Mouse (Mus musculus) layer of hippocampus, postnatal 14 days (tissue): Measurements from ENCODE around the gene Thsd7a. TPM values are rescaled to one million over a fixed set of nuclear protein-coding genes. Genes with fewer than 3 reads are reported as not detected.

Experiments used
- DNase-seq, 2 experiments: peaks; one replicate each; pipeline ENCODE4 v3.0.0; 2021 to 2022; ENCODE audit warnings: low spot score in 2 of 2, mixed read lengths in 1 of 2
- total RNA-seq, 2 experiments: library from RNA; stranded (reverse); gene quantifications; 2 replicates each; pipeline ENCODE4 v1.2.3; 2021

Thsd7a gene
- total RNA-seq, 2 experiments from 2014 or later, result 37.0 to 41.1 TPM

DNA sequence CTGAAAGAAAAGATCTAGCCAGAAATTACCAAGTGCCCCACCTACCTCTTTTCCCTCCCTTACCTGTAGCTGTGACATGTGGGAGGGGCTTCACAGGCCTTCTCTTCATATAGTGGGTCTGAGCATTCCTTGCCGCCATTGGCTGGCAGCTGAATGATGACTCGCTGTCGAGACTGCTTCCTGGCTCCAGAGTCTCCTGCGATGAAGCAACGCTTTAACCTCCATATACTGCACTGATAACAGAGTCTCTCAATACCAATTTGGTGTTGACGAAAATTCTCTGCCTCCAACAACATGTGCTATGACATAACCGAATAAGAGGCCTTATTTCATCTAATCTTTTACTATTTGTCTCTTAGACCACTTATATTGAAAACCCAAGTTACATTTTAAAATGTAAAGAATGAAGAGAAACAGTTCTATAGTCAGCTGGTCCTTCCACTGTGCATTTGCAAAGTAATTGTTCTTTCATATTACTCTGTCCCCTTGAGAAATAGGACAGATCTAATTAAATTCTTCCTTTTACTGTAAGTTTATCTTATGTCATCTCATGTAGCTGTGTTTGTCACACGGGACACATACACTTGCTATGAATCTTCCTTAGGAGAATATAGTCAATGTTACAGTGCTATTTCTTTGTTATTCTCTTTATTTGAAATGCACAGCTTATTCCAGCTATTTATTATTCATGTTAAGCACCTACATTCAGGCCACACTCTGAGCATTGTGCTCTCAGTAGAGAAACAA is 351.3 kb downstream of the Thsd7a start:
- no peak for DNase-seq

DNA sequence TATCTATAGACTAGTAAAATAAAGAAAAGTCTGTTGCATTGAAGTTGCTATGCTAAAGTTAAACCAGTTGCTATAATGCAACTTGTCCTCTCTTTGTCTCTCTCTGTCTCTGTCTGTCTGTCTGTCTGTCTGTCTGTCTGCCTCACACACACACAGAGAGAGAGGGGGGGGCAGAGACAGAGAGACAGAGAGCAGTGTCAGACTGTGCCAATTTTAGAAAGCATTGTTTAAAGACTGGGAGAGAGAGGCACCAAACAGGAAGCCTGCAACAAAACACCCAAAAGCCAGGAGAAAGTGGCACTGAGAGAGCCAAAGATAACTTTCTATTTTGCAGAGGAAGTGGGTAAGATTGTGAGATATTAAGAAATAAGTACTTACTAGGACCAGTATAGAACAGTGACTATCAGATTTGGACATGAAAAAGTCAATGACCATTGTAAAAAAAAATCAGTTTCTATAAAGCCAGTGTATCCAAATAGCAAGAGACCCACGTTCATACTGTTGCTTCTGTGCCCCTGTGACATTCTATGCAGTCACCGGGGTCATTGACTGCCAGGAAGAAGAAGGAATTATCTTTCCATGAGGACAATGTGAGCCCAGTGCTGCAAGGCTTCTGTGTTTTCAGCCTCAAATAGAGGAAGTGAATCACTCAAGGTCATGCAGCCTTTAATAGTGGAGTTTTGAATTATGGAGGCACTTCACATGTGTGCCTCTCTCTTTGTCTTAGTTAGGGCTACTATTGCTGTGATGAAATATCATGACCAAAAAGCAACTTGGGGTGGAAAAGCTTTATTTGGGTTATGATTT is 355.4 kb downstream of the Thsd7a start:
- no peak for DNase-seq

DNA sequence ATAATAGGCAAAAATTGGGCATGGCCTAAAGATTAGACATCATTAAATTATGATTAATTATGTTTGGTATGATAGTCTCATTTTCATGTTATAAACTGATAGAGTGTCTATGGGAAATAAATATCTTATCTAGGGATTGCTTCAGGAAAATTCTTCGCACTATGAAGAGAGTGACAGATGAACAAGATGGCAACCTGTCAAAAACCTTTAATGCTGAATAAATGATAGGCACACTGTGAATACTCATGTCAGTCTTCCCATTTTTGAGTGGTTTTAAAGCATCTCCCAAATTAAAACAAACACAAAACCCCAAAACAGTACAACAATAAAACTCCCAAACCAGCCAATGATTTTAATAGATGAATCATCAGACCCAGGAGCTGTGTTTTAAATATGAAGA is 362.5 kb downstream of the Thsd7a start:
- no peak for DNase-seq

DNA sequence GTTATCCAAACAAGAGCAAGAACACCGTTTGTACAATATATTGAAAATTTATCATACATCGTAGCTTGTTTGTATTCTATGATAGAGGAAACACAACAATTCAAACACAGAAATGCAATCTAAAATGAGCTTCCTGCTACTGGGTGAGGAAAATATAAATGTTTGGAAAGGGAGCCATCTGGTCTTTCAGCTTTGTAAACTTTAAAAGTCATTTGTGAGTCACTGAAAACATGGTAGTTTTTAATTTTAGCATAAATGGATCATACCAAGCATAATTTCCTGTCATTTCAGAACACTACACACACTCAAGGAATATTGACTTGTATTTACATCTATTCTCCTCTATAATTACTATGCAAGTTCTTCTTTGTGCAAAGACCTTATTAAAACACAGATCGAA is 363.6 kb downstream of the Thsd7a start:
- DNase-seq, result peak in 1 of 2 experiments; percentile 33

DNA sequence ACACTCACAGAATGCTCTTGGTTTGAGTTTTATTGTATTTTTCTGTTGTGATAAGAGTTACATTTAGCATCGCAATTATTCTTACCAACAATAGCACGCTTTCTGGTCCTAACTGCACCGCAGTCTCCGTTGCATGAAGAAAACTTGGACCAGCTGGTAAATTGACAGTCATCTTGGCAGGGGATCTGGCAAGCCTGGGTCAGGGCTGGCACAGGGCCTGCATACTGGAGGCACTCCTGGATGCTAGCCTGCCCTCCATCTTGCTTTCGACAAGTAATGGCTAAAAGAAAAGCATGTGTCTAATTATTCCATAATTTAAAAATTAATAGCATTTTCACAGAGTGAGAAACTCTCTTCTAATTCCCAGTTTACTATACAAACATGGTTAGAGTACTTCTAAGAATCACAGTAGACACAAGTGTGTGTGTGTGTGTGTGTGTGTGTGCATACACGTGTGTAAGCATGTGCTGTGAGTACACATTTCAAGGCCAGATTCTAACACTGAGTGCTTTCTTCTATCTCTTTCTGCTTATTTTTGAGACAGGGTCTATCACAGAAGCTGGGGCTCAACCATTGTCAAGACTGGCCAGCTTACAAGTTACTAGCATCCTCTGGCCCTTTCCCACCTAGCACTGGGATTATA is 368.0 kb downstream of the Thsd7a start:
- peak; percentile 69 to 91 for DNase-seq

GRCm38 (mm10) chr6:12380717-12381116 is 368.5 kb downstream of the Thsd7a start:
- DNase-seq, result no peak

DNA sequence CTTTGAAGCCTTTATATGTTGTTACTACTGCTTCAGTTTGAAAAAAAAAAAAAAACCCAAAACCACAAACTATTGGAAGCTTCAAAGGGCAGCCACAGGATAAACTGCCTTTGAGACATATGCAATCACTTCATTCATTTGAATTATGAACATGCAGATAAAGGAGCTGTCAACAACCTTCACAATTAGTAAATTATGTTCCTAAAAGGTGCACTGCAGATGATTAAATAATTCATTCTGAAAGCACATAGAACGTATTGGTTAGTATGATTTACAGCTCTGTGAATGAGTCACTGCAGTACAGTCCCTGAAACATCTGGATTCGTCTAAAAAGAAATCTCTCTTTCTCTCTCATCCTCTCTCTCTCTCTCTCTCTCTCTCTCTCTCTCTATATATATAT is 390.5 kb downstream of the Thsd7a start:
- DNase-seq, result no peak

DNA sequence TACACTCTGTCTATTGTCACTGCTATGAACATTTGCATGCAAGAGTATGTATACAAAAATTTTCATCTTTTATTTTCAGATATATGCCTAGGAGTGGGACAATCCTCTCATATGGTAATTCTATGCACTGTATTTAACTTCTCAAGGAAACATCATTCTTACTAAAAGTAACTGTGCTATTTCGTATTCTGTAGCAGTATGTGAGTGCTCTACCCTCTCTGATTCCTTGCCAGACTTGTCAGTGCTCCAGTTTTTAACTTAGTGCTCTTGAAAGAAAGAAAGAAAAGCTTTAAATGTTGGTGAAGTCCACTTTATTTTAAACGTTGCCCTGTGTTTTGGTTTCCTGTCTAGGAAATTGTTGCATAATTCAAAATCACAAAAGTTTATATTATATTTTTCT is 395.6 kb downstream of the Thsd7a start:
- DNase-seq, result no peak

- no peak for DNase-seq
Observed at GRCm38 (mm10) chr6:12352165-12352719, 397.0 kb downstream of the Thsd7a start.

DNA sequence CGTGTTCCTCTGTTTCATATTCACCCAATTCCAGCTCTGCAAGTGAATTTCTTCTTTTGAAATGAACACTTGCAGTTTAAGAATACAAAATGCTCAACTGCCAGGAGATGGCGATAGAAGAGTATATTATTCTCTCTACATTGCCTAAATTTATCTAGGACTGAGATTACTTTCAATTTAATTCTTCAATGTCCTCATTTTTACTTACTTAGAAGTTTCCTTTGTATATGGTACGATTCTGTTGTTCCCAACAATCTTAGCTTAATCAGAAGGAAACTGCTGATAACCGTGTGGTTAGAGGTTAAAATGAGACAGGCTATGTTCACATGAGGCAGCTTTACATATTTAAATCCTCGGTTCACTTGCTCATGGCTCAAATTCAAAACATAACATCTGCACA is 398.5 kb downstream of the Thsd7a start:
- DNase-seq, result peak in 1 of 2 experiments; percentile 60

DNA sequence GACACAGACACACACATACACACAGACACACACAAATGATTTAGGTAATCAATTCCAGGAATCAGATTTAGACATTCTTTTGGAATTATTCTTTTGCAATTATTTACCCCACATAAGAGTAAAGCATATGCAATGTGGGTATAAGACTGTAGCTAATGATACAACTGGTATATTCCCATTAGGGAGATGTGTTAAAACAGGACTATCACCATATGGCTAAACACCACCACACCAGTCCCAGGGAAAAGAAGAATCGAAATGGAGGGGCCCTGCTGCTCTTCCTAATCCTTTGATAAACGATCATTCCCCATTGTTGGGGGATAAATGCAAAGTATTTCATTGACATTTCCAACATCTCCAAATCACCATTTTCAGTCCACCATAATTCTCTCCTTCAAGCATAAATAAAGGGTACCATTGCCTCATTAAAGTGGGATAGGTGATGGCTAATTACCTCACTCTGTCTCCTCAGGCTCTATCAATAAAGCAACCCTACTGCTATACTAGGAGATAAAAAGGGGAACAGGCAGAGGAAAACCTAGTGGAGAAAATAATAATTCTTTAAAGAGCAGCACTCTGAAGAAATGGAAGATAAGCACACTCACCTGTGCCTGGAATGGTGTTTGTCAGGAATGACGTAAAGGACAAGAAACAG is 400.0 kb downstream of the Thsd7a start:
- DNase-seq, result no peak

GRCm38 (mm10) chr6:12348667-12349066 is 400.5 kb downstream of the Thsd7a start:
- no peak for DNase-seq

DNA sequence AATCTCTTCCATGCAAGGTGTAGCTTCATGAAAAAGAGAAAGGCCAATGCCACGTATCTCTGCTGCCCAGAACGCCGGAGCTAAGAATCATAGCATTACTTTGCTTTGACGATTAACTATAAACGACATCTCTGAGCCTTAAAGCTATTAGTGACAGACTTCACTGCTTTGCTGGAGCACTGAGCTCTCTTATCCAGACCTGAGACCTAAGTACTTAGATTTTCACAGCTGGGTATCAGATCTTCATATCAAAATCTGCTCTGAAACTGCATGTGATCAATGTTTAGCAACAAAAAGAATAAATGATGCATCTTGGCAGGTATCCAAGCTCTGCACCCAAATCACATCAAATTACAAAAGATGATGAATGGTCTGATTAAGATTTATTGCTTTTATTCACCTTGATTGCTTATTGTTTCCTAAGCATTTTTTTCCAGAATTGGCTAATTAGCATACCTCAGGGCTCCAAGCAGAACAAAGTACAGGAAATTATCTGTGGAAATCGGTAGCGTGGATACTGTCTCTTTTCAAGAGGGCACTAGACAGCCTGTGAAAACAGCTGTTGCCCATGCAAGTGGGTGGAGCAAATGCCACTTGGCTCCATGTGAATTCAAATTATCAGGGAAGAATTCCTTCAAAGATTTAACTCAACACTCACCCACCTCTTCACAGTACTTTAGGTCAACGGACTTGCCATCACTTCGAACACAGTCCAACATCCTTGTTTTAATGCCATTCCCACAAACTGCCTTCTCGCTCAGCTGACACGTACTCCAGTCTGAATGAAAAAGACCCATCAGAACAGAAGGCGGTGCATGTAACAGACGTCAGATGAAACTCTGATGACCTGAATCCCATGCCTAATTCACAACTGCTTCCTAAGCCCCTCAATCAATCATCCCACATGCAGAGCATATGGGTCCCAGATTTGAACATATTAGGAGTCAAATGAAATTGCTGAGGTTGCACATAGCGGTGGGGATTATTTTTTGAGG is 412.3 kb downstream of the Thsd7a start:
- DNase-seq, result peak; percentile 22 to 36

GRCm38 (mm10) chr6:12315070-12315909 is 433.9 kb downstream of the Thsd7a start:
- peak in 1 of 2 experiments; percentile 58 for DNase-seq

DNA sequence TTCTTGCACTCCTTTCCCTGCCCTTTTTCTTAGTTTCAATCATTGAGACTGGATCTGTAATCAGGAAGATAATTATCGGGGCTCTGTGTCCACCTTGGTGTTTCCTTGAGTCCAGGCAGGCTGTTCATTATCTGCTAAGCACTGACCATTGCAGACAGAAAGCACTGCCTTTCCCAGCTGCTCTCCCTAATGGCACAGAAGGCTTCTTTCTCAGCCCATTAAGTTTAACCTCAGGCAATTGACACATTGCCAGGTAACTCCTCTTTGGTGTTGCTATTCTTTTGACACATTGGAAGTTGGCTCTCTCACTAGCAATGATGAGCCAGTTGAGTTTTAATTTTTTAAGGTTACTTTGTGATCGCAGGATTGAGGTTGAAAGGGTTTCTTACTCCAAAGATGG is 441.7 kb downstream of the Thsd7a start:
- no peak for DNase-seq

DNA sequence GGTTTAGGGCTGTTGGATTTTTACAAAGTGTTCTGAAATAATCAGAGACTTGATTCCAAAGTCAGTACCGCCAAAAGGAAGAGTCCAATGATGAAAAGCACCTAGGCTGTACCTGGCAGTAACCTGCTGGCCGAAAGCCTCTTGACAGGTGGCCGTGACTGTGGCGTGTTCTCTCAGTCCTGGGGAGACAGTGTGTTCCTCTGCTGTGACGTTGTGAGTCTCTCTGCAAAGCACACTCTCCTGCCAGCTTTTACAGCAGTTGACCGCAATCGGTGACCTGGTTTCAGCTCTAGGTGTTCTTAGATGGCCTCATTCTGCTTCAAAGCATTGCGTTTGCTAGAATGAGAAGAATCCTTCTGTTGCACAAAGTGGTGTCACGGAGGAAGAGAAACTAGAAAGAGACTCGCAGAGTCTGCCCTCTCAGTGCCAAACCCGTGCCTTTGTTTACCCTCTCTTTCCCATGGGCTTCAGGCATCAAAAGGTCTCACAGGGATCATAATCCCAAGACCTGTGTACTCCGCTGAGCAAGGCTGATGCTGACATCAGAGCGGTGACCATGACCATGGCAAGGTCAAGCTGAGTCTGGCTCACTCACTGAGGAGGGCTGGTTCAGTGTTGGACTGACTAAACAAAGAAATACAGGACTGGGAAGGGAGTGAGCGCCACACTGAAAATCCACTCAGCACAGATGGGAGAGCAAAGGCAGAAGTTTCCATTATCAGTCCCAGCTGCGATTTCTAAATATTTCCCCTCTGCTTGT is 486.4 kb downstream of the Thsd7a start:
- DNase-seq, result no peak
